Mouse (Mus musculus): ENCODE results near the gene Cdkn3.

Cdkn3 gene

DNA sequence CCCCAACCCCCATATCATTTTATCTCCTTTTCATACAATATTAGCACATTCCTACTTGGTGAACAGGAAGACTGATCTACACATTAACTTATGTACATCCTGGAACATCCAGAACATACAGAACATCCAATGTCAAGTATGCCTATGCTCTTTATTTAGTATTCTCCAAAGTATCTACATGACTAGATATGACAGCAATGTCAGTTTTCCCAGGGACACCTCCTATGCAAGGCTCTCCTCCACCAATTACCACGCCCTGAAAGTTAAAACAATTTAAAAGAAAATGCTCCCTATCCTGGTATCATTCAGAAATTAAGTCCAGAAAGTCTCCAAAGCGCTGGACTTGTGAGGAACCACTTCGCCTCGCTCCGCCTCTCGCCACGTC lies 379 bp upstream of the Cdkn3 start:
- no peaks in the 10 kb centered on the region for H3K36me3 ChIP-seq (ENCODE audit: control insufficient read depth, insufficient read depth, low read length, poor library complexity, severe bottlenecking)
- no peak for DNase-seq (ENCODE audit: low read depth, low spot score)

GRCm38 (mm10) chr14:46761186-46761585 lies 845 bp downstream of the Cdkn3 start:
- no peaks in the 10 kb centered on the region for H3K36me3 ChIP-seq (ENCODE audit: control insufficient read depth, insufficient read depth, low read length, poor library complexity, severe bottlenecking)
- no peaks in the 10 kb centered on the region for H3K27me3 ChIP-seq (ENCODE audit: control insufficient read depth, insufficient read depth, low read length, poor library complexity, severe bottlenecking)
- DNase-seq (ENCODE audit: low read depth, low spot score), result peak; percentile 36

More for the DNA sequence above, 379 bp upstream of the Cdkn3 start:
- H3K27me3 ChIP-seq (ENCODE audit: control insufficient read depth, insufficient read depth, low read length, poor library complexity, severe bottlenecking), result no peaks in the 10 kb centered on the region

DNA sequence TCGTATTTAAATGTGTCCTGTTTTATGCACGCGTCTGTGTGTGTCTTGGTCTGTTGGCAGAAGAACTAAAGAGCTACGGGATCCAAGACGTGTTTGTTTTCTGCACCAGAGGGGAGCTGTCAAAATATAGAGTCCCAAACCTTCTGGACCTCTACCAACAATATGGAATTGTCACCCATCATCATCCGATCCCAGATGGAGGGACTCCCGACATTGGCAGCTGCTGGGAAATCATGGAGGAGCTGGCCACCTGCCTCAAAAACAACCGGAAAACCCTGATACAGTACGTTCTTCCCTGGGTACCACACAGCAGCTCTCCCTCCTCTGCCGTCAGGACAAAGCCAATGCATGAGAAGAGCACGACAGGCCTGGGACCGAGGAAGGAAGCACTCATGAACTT lies 6.8 kb downstream of the Cdkn3 start:
- Histone ChIP-seq H3K27me3 (ENCODE audit: control insufficient read depth, insufficient read depth, low read length, poor library complexity, severe bottlenecking) (no peaks in the 10 kb centered on the region), H3K36me3 (ENCODE audit: control insufficient read depth, insufficient read depth, low read length, poor library complexity, severe bottlenecking) (no peaks in the 10 kb centered on the region; the same call in 1 of the 2 replicates)
- DNase-seq (ENCODE audit: low read depth, low spot score), result no peak

GRCm38 (mm10) chr14:46770036-46770435 lies 9.7 kb downstream of the Cdkn3 start:
- no peaks in the 10 kb centered on the region; the same call in 1 of the 2 replicates for H3K36me3 ChIP-seq (ENCODE audit: control insufficient read depth, insufficient read depth, low read length, poor library complexity, severe bottlenecking)
- no peak for DNase-seq (ENCODE audit: low read depth, low spot score)
- H3K27me3 ChIP-seq (ENCODE audit: control insufficient read depth, insufficient read depth, low read length, poor library complexity, severe bottlenecking), result no peaks in the 10 kb centered on the region

DNA sequence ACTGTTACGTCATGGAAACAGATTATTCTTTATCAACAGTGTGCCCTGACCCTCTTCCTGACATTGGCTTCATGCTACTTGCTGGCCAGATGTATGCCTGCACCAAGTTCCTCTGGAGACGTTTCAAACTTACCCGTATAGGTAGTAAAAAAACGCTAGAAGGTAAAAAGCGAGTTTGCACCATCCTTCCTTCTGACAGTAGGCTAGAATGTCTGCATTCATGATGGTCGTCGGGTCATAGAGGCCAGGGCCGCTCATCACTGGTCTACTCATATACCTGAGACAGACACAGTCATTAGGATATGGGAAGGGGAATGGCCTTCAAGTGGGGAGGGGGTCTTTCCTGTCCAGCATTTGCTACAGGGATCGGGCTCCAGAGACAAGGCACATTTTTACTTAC lies 18.4 kb downstream of the Cdkn3 start:
- Histone ChIP-seq H3K36me3 (ENCODE audit: control insufficient read depth, insufficient read depth, low read length, poor library complexity, severe bottlenecking) (peaks cover 18% of the 10 kb centered on the region), H3K27me3 (ENCODE audit: control insufficient read depth, insufficient read depth, low read length, poor library complexity, severe bottlenecking) (no peaks in the 10 kb centered on the region)
- DNase-seq (ENCODE audit: low read depth, low spot score), result no peak

GRCm38 (mm10) chr14:46779217-46779616 lies 18.9 kb downstream of the Cdkn3 start:
- H3K36me3 ChIP-seq (ENCODE audit: control insufficient read depth, insufficient read depth, low read length, poor library complexity, severe bottlenecking), result peaks cover 18% of the 10 kb centered on the region
- no peaks in the 10 kb centered on the region for H3K27me3 ChIP-seq (ENCODE audit: control insufficient read depth, insufficient read depth, low read length, poor library complexity, severe bottlenecking)
- DNase-seq (ENCODE audit: low read depth, low spot score), result peak; percentile 29

- H3K36me3 ChIP-seq (ENCODE audit: control insufficient read depth, insufficient read depth, low read length, poor library complexity, severe bottlenecking), result peaks cover 16% of the 10 kb centered on the region
These were observed 20.7 kb downstream of the Cdkn3 start for GRCm38 (mm10) chr14:46781086-46781485.

GRCm38 (mm10) chr14:46782187-46782828 lies 22.0 kb downstream of the Cdkn3 start:
- DNase-seq (ENCODE audit: low read depth, low spot score), result no peak
- Histone ChIP-seq H3K36me3 (ENCODE audit: control insufficient read depth, insufficient read depth, low read length, poor library complexity, severe bottlenecking) (peaks cover 16% of the 10 kb centered on the region), H3K27me3 (ENCODE audit: control insufficient read depth, insufficient read depth, low read length, poor library complexity, severe bottlenecking) (no peaks in the 10 kb centered on the region)

More at GRCm38 (mm10) chr14:46781086-46781485, 20.7 kb downstream of the Cdkn3 start:
- DNase-seq (ENCODE audit: low read depth, low spot score), result no peak
- no peaks in the 10 kb centered on the region for H3K27me3 ChIP-seq (ENCODE audit: control insufficient read depth, insufficient read depth, low read length, poor library complexity, severe bottlenecking)

DNA sequence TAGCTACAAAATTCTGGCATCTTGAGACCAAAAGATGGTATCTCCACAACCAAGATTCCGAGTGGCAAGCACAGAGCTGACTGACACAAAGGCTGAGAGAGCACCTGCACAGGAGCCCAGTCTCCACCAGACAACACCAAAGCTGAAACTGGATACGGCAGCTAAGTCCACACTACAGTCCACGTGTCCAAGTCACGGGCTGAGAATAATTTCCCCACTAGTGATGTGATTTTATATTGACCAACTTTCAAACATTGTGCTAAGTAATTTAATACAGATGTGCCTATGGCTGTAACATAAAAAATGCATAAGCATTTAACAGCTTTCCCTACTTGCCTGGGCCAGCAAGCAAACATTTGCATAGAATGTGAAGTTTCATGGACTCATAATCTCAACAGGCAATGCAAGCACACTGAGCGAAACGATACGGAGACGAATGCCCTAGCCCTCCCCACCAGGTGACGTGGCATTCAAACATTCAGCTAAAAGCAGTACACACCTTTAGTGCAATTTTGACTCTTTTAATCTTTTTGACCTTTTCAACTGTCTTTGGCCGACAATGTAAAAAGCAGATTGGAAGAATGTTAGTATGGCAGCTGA lies 23.1 kb downstream of the Cdkn3 start:
- Histone ChIP-seq H3K36me3 (ENCODE audit: control insufficient read depth, insufficient read depth, low read length, poor library complexity, severe bottlenecking) (peaks cover 15% of the 10 kb centered on the region), H3K27me3 (ENCODE audit: control insufficient read depth, insufficient read depth, low read length, poor library complexity, severe bottlenecking) (no peaks in the 10 kb centered on the region)
- no peak for DNase-seq (ENCODE audit: low read depth, low spot score)

DNA sequence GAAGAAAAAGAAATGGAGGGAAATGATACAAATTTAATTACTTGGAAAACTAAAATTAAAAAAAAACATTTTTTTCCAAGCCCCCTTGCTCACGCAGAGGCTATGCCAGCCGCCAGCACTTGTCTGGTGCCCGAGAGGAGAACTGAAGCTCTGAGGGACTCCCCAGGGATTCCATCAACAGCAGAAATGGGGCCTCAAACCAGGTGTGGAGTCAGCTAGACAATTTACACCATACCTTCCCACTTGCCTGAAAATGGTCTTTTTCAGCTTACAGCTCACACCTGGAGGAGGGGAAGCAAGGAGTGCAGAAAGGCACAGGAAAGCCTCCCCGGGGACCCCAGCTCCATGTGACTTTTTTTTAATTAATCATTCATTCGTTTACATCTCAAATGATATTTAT lies 24.9 kb downstream of the Cdkn3 start:
- peaks cover 10% of the 10 kb centered on the region for H3K36me3 ChIP-seq (ENCODE audit: control insufficient read depth, insufficient read depth, low read length, poor library complexity, severe bottlenecking)
- H3K27me3 ChIP-seq (ENCODE audit: control insufficient read depth, insufficient read depth, low read length, poor library complexity, severe bottlenecking), result no peaks in the 10 kb centered on the region
- peak; percentile 47 for DNase-seq (ENCODE audit: low read depth, low spot score)

DNA sequence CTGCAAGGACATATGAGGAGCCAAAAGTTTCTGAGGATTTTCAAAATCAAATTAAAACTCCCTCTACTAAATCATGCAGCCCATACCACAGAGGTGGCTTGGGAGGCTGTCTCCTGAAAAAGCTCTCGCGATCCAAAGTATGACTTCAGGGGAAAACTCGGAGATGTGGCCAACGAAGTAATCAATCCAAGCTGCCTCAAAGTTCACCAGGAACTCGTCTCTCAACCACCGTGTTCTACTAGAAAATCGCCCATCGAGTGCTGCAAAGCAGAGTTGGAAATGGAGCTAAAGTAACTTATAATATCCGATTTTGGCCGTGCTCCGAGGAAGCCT lies 27.1 kb downstream of the Cdkn3 start:
- H3K36me3 ChIP-seq (ENCODE audit: control insufficient read depth, insufficient read depth, low read length, poor library complexity, severe bottlenecking), result peaks cover 1% of the 10 kb centered on the region; the same call in 1 of the 2 replicates
- H3K27me3 ChIP-seq (ENCODE audit: control insufficient read depth, insufficient read depth, low read length, poor library complexity, severe bottlenecking), result no peaks in the 10 kb centered on the region
- DNase-seq (ENCODE audit: low read depth, low spot score), result no peak

DNA sequence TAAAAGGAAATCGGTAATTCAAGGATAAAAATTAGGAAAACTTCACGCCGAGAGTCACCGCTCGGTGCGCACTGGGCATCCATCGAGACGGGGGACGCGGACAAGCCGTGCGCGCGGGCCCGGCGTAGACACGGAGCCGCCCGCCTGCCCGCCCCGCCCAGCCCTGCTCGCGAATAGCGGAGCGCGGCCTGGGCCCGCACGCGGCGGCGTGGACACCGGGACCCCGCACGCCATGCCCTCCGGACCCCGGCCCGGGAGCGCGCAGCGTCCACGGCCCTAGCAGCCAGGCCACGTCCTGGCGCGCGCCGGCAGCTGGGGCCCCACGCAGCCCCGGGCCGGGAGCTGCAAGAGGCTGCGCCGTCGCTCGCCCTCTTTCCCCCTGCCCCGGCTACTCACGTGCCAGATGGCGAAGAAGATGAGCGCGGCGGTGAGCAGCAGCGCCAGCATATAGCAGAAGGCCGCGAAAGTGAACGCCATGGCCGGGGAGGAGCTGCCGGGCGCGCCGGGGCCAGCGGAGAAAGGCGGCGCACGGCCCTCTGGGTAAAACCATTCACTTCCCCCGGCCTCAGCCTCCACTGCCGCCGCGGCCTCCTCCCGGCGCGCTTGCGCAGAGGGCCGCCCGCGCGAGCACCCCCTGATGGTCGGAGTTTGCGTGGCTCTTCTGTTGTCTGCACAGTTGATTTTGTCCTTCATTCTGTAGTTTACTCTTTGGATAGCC lies 27.6 kb downstream of the Cdkn3 start, which contains the start of gene Cnih1:
TSS of gene Cnih1 (minus strand) at position 625 of the 718 bp plus-strand sequence.
- no peaks in the 10 kb centered on the region for H3K36me3 ChIP-seq (ENCODE audit: control insufficient read depth, insufficient read depth, low read length, poor library complexity, severe bottlenecking)
- DNase-seq (ENCODE audit: low read depth, low spot score), result peak; percentile 94
- no peaks in the 10 kb centered on the region for H3K27me3 ChIP-seq (ENCODE audit: control insufficient read depth, insufficient read depth, low read length, poor library complexity, severe bottlenecking)

DNA sequence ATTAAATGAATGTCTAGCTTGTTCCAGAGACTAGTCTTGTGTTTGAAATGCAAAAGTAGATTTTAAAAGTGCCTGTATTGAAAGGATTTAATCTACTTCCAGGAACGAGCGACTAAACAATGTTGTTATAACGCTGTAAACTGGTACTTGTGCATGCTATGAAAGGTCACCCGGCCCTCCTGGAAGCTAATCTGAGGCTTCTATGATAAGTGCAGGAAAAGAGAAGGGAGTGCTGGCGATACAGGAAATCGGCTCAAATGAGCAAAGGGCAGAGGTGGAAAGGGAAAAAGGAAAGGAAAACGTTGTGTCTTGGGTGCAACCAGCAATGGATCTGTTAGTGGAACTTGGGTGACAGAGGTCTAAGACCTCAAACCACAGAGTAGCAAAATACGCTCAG lies 28.2 kb downstream of the Cdkn3 start:
- no peak for DNase-seq (ENCODE audit: low read depth, low spot score)
- H3K36me3 ChIP-seq (ENCODE audit: control insufficient read depth, insufficient read depth, low read length, poor library complexity, severe bottlenecking), result no peaks in the 10 kb centered on the region
- no peaks in the 10 kb centered on the region for H3K27me3 ChIP-seq (ENCODE audit: control insufficient read depth, insufficient read depth, low read length, poor library complexity, severe bottlenecking)

GRCm38 (mm10) chr14:46790303-46790702 lies 30.0 kb downstream of the Cdkn3 start:
- DNase-seq (ENCODE audit: low read depth, low spot score), result peak; percentile 61
- no peaks in the 10 kb centered on the region for H3K27me3 ChIP-seq (ENCODE audit: control insufficient read depth, insufficient read depth, low read length, poor library complexity, severe bottlenecking)
- H3K36me3 ChIP-seq (ENCODE audit: control insufficient read depth, insufficient read depth, low read length, poor library complexity, severe bottlenecking), result no peaks in the 10 kb centered on the region

DNA sequence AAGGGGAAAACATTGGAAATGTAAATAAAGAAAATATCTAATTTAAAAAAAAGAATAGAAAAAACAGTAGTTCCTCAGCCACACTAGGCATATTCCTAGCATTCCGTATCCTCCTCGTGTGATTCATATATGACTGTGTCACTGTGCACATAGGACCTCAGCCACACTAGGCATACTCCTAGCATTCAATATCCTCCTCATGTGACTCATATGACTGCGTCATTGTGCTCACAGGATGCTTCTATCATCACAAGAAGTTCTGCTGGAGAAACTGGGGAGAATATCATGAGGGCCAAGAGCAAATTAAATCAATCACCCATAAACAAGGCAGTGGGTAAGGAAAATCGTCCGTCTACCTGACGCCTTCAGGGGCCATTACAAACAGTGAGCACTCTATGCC lies 30.4 kb downstream of the Cdkn3 start:
- no peaks in the 10 kb centered on the region for H3K27me3 ChIP-seq (ENCODE audit: control insufficient read depth, insufficient read depth, low read length, poor library complexity, severe bottlenecking)
- H3K36me3 ChIP-seq (ENCODE audit: control insufficient read depth, insufficient read depth, low read length, poor library complexity, severe bottlenecking), result no peaks in the 10 kb centered on the region
- no peak for DNase-seq (ENCODE audit: low read depth, low spot score)
